Mouse (Mus musculus) right cerebral cortex, postnatal 4 days (tissue): ENCODE data around the gene Nkd1.

Experiments
- DNase-seq: peaks from one replicate; pipeline ENCODE4 v3.0.0-alpha.2; 2022

Nkd1 gene

GRCm38 (mm10) chr8:88623351-88623750 is 102.2 kb downstream of the Nkd1 start:
- no peak for DNase-seq

- DNase-seq: no peak
Measured at GRCm38 (mm10) chr8:88624276-88624675, 103.1 kb downstream of the Nkd1 start.

- no peak for DNase-seq
Measured at GRCm38 (mm10) chr8:88626433-88626832, 105.3 kb downstream of the Nkd1 start.

GRCm38 (mm10) chr8:88626940-88627264 is 105.7 kb downstream of the Nkd1 start:
- no peak for DNase-seq

- DNase-seq: peak; percentile 76
Measured at GRCm38 (mm10) chr8:88627265-88627991, 106.3 kb downstream of the Nkd1 start.

GRCm38 (mm10) chr8:88628001-88628774 is 107.0 kb downstream of the Nkd1 start:
- no peak for DNase-seq

- DNase-seq: no peak
Measured at GRCm38 (mm10) chr8:88630225-88630624, 109.1 kb downstream of the Nkd1 start.

GRCm38 (mm10) chr8:88631081-88631480 is 109.9 kb downstream of the Nkd1 start:
- DNase-seq: peak; percentile 25

- DNase-seq: no peak
Measured at GRCm38 (mm10) chr8:88633343-88633765, 112.2 kb downstream of the Nkd1 start.

GRCm38 (mm10) chr8:88635474-88636397 is 114.6 kb downstream of the Nkd1 start, which contains the start of gene Snx20:
Gene Snx20 (minus strand): TSS chr8:88636128.
- no peak for DNase-seq

- no peak for DNase-seq
Measured at GRCm38 (mm10) chr8:88637092-88638000, 116.2 kb downstream of the Nkd1 start.

- DNase-seq: no peak
Measured at GRCm38 (mm10) chr8:88638908-88639307, 117.8 kb downstream of the Nkd1 start.

GRCm38 (mm10) chr8:88642734-88643564 is 121.8 kb downstream of the Nkd1 start:
- DNase-seq: no peak
